Mouse (Mus musculus): ENCODE measurements around the gene Ubl4b. TPM values are rescaled to one million over a fixed set of nuclear protein-coding genes. Genes with fewer than 3 reads are reported as not detected.

Ubl4b gene
- polyA plus RNA-seq, 2 experiments: 0.31 TPM; not detected in 1

DNA sequence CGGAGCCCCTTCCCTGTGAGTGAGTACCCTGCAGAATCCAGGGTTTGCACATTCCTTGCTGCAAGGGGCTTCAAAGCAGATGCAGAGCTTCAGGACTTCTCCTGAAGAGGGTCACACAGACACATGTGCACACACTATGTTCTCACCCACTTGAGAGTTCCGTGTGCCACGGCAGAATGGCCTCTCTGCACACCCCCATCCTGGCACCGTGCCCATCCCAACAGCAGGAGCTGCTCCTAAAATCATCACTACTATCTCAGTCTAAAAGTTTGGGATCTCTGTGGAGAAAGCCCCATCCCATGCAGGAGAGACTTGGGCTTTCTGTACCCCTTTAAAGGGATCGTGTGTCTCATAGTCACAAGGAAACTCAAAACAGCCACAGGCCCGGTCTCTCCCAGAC lies 31.6 kb upstream of the Ubl4b start:
- Histone ChIP-seq H3K27ac (replicated peaks; ENCODE audit: low read depth, low read length) (no peak overlapping the region), H3K4me2 (replicated peaks; ENCODE audit: low read depth, low read length, severe bottlenecking) (no peak overlapping the region), H3K27me3 (ENCODE audit: control insufficient read depth, insufficient read depth, low read length) (peaks cover 39% of the 10 kb centered on the region), H3K9me3 (ENCODE audit: control insufficient read depth, low read length) (no peaks in the 10 kb centered on the region), H3K9ac (ENCODE audit: low read depth, low read length, severe bottlenecking) (no peak overlapping the region), H3K4me1 (ENCODE audit: control insufficient read depth, insufficient read depth, low read length) (peaks cover 8% of the 10 kb centered on the region), H3K4me3 (replicated peaks; ENCODE audit: low read length) (no peak overlapping the region), H3K36me3 (ENCODE audit: control insufficient read depth, insufficient read depth, low read length) (no peaks in the 10 kb centered on the region)
- DNase-seq (ENCODE audit: low spot score): no peak
- no peak for TF ChIP-seq POLR2A (IDR thresholded peaks at IDR 0.05; ENCODE audit: borderline replicate concordance, extremely low read depth, insufficient read depth, insufficient read length)
- WGBS: 59% methylated on average over 6 of the region's 6 CpGs
- no peak for ATAC-seq (ENCODE audit: low FRiP score, low read depth)

DNA sequence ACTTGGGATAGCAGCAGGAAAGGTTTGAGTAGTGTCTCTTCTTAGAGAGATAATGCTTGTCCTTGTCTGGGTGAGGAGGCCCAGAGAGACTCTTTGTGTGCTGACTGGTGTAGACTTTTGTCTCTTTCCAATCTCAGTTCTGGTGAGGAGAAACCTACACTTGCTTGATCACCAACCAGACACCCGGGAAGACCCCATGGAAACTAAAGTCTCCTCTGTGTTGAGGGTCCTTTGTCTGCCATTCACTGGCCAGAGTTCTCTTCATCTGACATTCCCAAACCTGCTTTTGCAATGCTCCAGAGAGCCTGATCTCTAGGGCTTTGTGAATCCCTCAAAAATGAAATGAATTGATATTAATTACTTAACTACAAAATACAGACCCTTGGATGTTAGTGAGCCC lies 29.0 kb upstream of the Ubl4b start:
- H3K9me3 ChIP-seq (ENCODE audit: control insufficient read depth, low read length): no peaks in the 10 kb centered on the region
- no peak overlapping the region for H3K9ac ChIP-seq (ENCODE audit: low read depth, low read length, severe bottlenecking)
- H3K36me3 ChIP-seq (ENCODE audit: control insufficient read depth, insufficient read depth, low read length): no peaks in the 10 kb centered on the region
- no peak for DNase-seq (ENCODE audit: low spot score)
- WGBS: 30% methylated on average over 1 of the region's 1 CpGs
- TF ChIP-seq POLR2A (IDR thresholded peaks at IDR 0.05; ENCODE audit: borderline replicate concordance, extremely low read depth, insufficient read depth, insufficient read length): no peak
- H3K4me1 ChIP-seq (ENCODE audit: control insufficient read depth, insufficient read depth, low read length): peaks cover 16% of the 10 kb centered on the region
- no peak overlapping the region for H3K27ac ChIP-seq (replicated peaks; ENCODE audit: low read depth, low read length)
- no peak overlapping the region for H3K4me2 ChIP-seq (replicated peaks; ENCODE audit: low read depth, low read length, severe bottlenecking)
- H3K27me3 ChIP-seq (ENCODE audit: control insufficient read depth, insufficient read depth, low read length): peaks cover 65% of the 10 kb centered on the region
- ATAC-seq (ENCODE audit: low FRiP score, low read depth): no peak
- no peak overlapping the region for H3K4me3 ChIP-seq (replicated peaks; ENCODE audit: low read length)

DNA sequence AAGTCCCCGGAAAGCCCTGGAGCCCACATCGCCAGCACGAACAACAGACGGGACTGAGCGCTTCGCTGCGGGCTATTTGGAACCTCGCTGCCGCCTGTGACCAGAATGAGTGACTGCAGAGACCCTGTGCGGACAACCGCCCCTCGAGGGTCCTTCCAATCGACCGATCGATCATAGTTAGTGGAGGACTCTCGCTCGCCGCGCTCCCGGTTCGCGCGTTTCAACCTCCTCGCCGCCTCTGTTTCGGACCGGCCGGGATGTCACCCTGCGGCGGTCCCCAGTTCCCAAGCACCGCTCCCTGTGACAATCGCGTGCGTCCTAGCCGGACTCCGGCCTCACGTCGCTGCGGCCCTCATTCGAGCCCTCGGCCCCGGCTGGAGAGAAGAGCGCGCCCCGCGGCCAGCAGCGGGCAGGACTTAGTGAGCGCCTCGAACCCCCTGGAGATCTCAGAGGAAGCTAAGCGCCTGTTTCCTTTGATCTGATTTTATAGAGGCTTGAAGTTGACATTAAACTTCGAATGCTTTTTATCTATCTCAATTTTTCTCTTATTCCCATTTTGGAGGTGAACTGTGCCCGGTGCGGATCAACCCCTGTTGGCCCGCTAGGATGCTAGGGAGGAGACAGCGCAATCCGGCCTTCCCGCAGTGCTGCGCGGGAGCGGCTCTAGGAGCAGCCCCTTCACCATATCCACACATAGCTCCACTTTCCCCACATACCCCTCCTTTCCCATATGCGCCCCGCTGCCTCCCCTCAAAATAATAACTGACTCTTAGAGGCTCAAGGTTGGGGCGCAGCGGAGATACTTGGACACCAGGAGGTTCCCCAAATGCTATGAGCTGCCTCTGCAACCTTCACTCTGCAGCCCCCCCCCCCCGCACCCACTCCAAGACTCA lies 28.2 kb upstream of the Ubl4b start:
- peaks cover 61% of the 10 kb centered on the region for H3K27me3 ChIP-seq (ENCODE audit: control insufficient read depth, insufficient read depth, low read length)
- no peak for ATAC-seq (ENCODE audit: low FRiP score, low read depth)

DNA sequence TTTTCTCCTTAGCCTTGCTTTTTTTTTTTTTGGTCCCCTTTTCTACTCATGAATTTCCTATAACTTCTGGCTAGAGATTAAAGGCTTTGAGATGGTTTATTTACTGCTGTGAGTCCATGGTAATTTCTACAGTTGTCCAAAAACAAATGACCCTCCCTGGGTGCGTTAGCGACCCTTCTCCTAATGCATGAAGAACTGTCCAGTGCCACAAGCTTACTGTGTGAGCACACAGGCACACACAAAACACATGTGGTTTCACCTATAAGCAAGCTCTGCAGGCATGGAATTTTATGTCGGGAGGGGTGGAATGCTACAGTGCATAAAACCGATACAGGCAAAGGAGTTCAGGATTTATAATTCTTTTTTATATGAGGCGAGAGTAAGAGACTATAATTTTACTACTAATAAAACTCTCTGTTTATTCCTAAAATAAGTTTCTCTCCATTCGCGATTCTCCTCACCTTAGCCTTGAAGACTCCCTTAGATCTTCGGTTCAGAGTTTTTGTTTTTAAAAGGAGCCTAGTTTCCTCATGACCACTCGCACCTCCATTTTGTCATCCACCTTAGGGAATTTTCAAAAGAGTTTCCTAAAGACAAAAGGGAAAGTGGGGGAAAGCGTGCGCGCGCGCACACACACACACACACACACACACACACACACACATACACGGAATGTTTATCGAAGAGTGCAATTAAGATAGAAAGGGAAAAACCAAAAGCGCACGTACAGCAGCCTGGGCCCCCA lies 27.4 kb upstream of the Ubl4b start:
- no peaks in the 10 kb centered on the region for H3K36me3 ChIP-seq (ENCODE audit: control insufficient read depth, insufficient read depth, low read length)
- H3K9ac ChIP-seq (ENCODE audit: low read depth, low read length, severe bottlenecking): peak overlapping the region; percentile 55
- DNase-seq (ENCODE audit: low spot score) (no peak), ATAC-seq (ENCODE audit: low FRiP score, low read depth) (no peak)
- TF ChIP-seq POLR2A (IDR thresholded peaks at IDR 0.05; ENCODE audit: borderline replicate concordance, extremely low read depth, insufficient read depth, insufficient read length): no peak
- peak overlapping the region; percentile 85 for H3K4me2 ChIP-seq (replicated peaks; ENCODE audit: low read depth, low read length, severe bottlenecking)
- H3K4me3 ChIP-seq (replicated peaks; ENCODE audit: low read length): peak overlapping the region; percentile 43
- H3K27me3 ChIP-seq (ENCODE audit: control insufficient read depth, insufficient read depth, low read length): peaks cover 61% of the 10 kb centered on the region
- no peaks in the 10 kb centered on the region for H3K9me3 ChIP-seq (ENCODE audit: control insufficient read depth, low read length)
- no peak overlapping the region for H3K27ac ChIP-seq (replicated peaks; ENCODE audit: low read depth, low read length)
- WGBS: 2% methylated on average over 18 of the region's 18 CpGs
- H3K4me1 ChIP-seq (ENCODE audit: control insufficient read depth, insufficient read depth, low read length): peaks cover 16% of the 10 kb centered on the region

More for the DNA sequence above, 28.2 kb upstream of the Ubl4b start:
- peak overlapping the region; percentile 85 for H3K4me2 ChIP-seq (replicated peaks; ENCODE audit: low read depth, low read length, severe bottlenecking)
- peak overlapping the region; percentile 55 for H3K9ac ChIP-seq (ENCODE audit: low read depth, low read length, severe bottlenecking)
- DNase-seq (ENCODE audit: low spot score): no peak
- H3K4me1 ChIP-seq (ENCODE audit: control insufficient read depth, insufficient read depth, low read length): peaks cover 16% of the 10 kb centered on the region
- no peaks in the 10 kb centered on the region for H3K9me3 ChIP-seq (ENCODE audit: control insufficient read depth, low read length)
- H3K4me3 ChIP-seq (replicated peaks; ENCODE audit: low read length): peak overlapping the region; percentile 43
- no peaks in the 10 kb centered on the region for H3K36me3 ChIP-seq (ENCODE audit: control insufficient read depth, insufficient read depth, low read length)
- WGBS: under 1% methylated on average over 64 of the region's 65 CpGs
- no peak for TF ChIP-seq POLR2A (IDR thresholded peaks at IDR 0.05; ENCODE audit: borderline replicate concordance, extremely low read depth, insufficient read depth, insufficient read length)
- no peak overlapping the region for H3K27ac ChIP-seq (replicated peaks; ENCODE audit: low read depth, low read length)

Data from limb, embryonic 14.5 days (tissue).